Mouse (Mus musculus): Measurements from ENCODE around the gene Fancc. TPM values are rescaled to one million over a fixed set of nuclear protein-coding genes. Genes with fewer than 3 reads are reported as not detected.

Gene Fancc
- total and polyA plus RNA-seq, 2 experiments from 2014 or later = 8.0 to 12.2 TPM

- DNase-seq (no peak), ATAC-seq (no peak)
- WGBS = 90% methylated on average over 12 of the region's 12 CpGs
- TF ChIP-seq CTCF (IDR thresholded peaks at IDR 0.05; ENCODE audit: low read depth) = no peak
- H3K4me3 ChIP-seq (ENCODE audit: low read depth, low read length) = no peak overlapping the region
- no peaks in the 10 kb centered on the region for H3K27me3 ChIP-seq (ENCODE audit: insufficient read depth, low read length)
- H3K9ac ChIP-seq = no peak overlapping the region
- H3K4me1 ChIP-seq (ENCODE audit: insufficient read depth) = no peaks in the 10 kb centered on the region
- no peaks in the 10 kb centered on the region for H3K9me3 ChIP-seq (ENCODE audit: low read length)
- H3K36me3 ChIP-seq (ENCODE audit: insufficient read depth) = peaks cover 10% of the 10 kb centered on the region
- H3K4me2 ChIP-seq (ENCODE audit: low read depth) = no peak overlapping the region
- H3K27ac ChIP-seq (ENCODE audit: low read depth, low read length) = no peak overlapping the region
Measured at GRCm38 (mm10) chr13:63313748-63314607, 183.1 kb downstream of the Fancc start.

GRCm38 (mm10) chr13:63313247-63313646, 183.8 kb downstream of the Fancc start:
- Histone ChIP-seq H3K4me2 (ENCODE audit: low read depth) (no peak overlapping the region), H3K27ac (ENCODE audit: low read depth, low read length) (no peak overlapping the region), H3K4me1 (ENCODE audit: insufficient read depth) (no peaks in the 10 kb centered on the region), H3K9me3 (ENCODE audit: low read length) (no peaks in the 10 kb centered on the region), H3K9ac (no peak overlapping the region), H3K27me3 (ENCODE audit: insufficient read depth, low read length) (no peaks in the 10 kb centered on the region), H3K36me3 (ENCODE audit: insufficient read depth) (peaks cover 13% of the 10 kb centered on the region), H3K4me3 (ENCODE audit: low read depth, low read length) (no peak overlapping the region)
- ATAC-seq = no peak
- no peak for TF ChIP-seq CTCF (IDR thresholded peaks at IDR 0.05; ENCODE audit: low read depth)
- no peak for DNase-seq
- 96% methylated on average over 1 of the region's 1 CpGs for WGBS

GRCm38 (mm10) chr13:63311156-63311555, 185.9 kb downstream of the Fancc start:
- Histone ChIP-seq H3K36me3 (ENCODE audit: insufficient read depth) (peaks cover 8% of the 10 kb centered on the region; the same call in 1 of the 2 replicates), H3K4me2 (ENCODE audit: low read depth) (no peak overlapping the region), H3K9me3 (ENCODE audit: low read length) (no peaks in the 10 kb centered on the region), H3K27ac (ENCODE audit: low read depth, low read length) (no peak overlapping the region), H3K4me3 (ENCODE audit: low read depth, low read length) (no peak overlapping the region), H3K27me3 (ENCODE audit: insufficient read depth, low read length) (no peaks in the 10 kb centered on the region), H3K9ac (no peak overlapping the region), H3K4me1 (ENCODE audit: insufficient read depth) (no peaks in the 10 kb centered on the region)
- no peak for TF ChIP-seq CTCF (IDR thresholded peaks at IDR 0.05; ENCODE audit: low read depth)
- WGBS = 84% methylated on average over 2 of the region's 2 CpGs
- no peak for ATAC-seq
- no peak for DNase-seq

- peaks cover 8% of the 10 kb centered on the region; the same call in 1 of the 2 replicates for H3K36me3 ChIP-seq (ENCODE audit: insufficient read depth)
- no peak overlapping the region for H3K27ac ChIP-seq (ENCODE audit: low read depth, low read length)
- no peak overlapping the region for H3K9ac ChIP-seq
- TF ChIP-seq CTCF (IDR thresholded peaks at IDR 0.05; ENCODE audit: low read depth) = no peak
- H3K4me1 ChIP-seq (ENCODE audit: insufficient read depth) = no peaks in the 10 kb centered on the region
- H3K4me2 ChIP-seq (ENCODE audit: low read depth) = no peak overlapping the region
- ATAC-seq (no peak), DNase-seq (no peak)
- no peaks in the 10 kb centered on the region for H3K27me3 ChIP-seq (ENCODE audit: insufficient read depth, low read length)
- no peak overlapping the region for H3K4me3 ChIP-seq (ENCODE audit: low read depth, low read length)
- WGBS = 95% methylated on average over 3 of the region's 3 CpGs
- no peaks in the 10 kb centered on the region for H3K9me3 ChIP-seq (ENCODE audit: low read length)
Measured at GRCm38 (mm10) chr13:63309563-63309962, 187.5 kb downstream of the Fancc start.

- Histone ChIP-seq H3K9me3 (ENCODE audit: low read length) (no peaks in the 10 kb centered on the region), H3K9ac (no peak overlapping the region), H3K36me3 (ENCODE audit: insufficient read depth) (peaks cover 18% of the 10 kb centered on the region), H3K4me1 (ENCODE audit: insufficient read depth) (no peaks in the 10 kb centered on the region), H3K4me3 (ENCODE audit: low read depth, low read length) (no peak overlapping the region), H3K27me3 (ENCODE audit: insufficient read depth, low read length) (no peaks in the 10 kb centered on the region), H3K27ac (ENCODE audit: low read depth, low read length) (no peak overlapping the region), H3K4me2 (ENCODE audit: low read depth) (no peak overlapping the region)
- ATAC-seq = no peak
- WGBS = 77% methylated on average over 5 of the region's 5 CpGs
- no peak for DNase-seq
- no peak for TF ChIP-seq CTCF (IDR thresholded peaks at IDR 0.05; ENCODE audit: low read depth)
Measured at GRCm38 (mm10) chr13:63306768-63307167, 190.3 kb downstream of the Fancc start.

GRCm38 (mm10) chr13:63305160-63306011, 191.7 kb downstream of the Fancc start:
- Histone ChIP-seq H3K36me3 (ENCODE audit: insufficient read depth) (peaks cover 22% of the 10 kb centered on the region; the same call in 1 of the 2 replicates), H3K9me3 (ENCODE audit: low read length) (no peaks in the 10 kb centered on the region), H3K4me1 (ENCODE audit: insufficient read depth) (no peaks in the 10 kb centered on the region), H3K9ac (no peak overlapping the region), H3K27me3 (ENCODE audit: insufficient read depth, low read length) (no peaks in the 10 kb centered on the region), H3K27ac (ENCODE audit: low read depth, low read length) (no peak overlapping the region), H3K4me2 (ENCODE audit: low read depth) (no peak overlapping the region), H3K4me3 (ENCODE audit: low read depth, low read length) (no peak overlapping the region)
- ATAC-seq = no peak
- no peak for TF ChIP-seq CTCF (IDR thresholded peaks at IDR 0.05; ENCODE audit: low read depth)
- 78% methylated on average over 16 of the region's 16 CpGs for WGBS
- DNase-seq = no peak

- Histone ChIP-seq H3K4me2 (ENCODE audit: low read depth) (no peak overlapping the region), H3K4me1 (ENCODE audit: insufficient read depth) (no peaks in the 10 kb centered on the region), H3K9me3 (ENCODE audit: low read length) (no peaks in the 10 kb centered on the region), H3K27ac (ENCODE audit: low read depth, low read length) (no peak overlapping the region), H3K4me3 (ENCODE audit: low read depth, low read length) (no peak overlapping the region), H3K9ac (no peak overlapping the region), H3K36me3 (ENCODE audit: insufficient read depth) (peaks cover 28% of the 10 kb centered on the region; the same call in 1 of the 2 replicates), H3K27me3 (ENCODE audit: insufficient read depth, low read length) (no peaks in the 10 kb centered on the region)
- 57% methylated on average over 3 of the region's 3 CpGs for WGBS
- ATAC-seq (no peak), DNase-seq (no peak)
- TF ChIP-seq CTCF (IDR thresholded peaks at IDR 0.05; ENCODE audit: low read depth) = no peak
Measured at GRCm38 (mm10) chr13:63304799-63305159, 192.3 kb downstream of the Fancc start.
